Mouse (Mus musculus) activated CD4-positive, CD25-positive, alpha-beta regulatory T cell, adult 4 months (primary cell): ENCODE data around the gene Lbp. TPM values are rescaled to one million over a fixed set of nuclear protein-coding genes. Genes with fewer than 3 reads are reported as not detected.

ENCODE experiments used
- ATAC-seq: one replicate; pipeline ENCODE4 v1.8.0; 2017
- polyA plus RNA-seq, 2 experiments: library from polyadenylated mRNA; unstranded; fragments of 100-300 nt; shearing (Covaris generic); gene quantifications; one replicate each; pipeline ENCODE4 v1.2.1; 2017

The Lbp gene
- under 1 TPM; 0.37 to 0.41 TPM for polyA plus RNA-seq

DNA sequence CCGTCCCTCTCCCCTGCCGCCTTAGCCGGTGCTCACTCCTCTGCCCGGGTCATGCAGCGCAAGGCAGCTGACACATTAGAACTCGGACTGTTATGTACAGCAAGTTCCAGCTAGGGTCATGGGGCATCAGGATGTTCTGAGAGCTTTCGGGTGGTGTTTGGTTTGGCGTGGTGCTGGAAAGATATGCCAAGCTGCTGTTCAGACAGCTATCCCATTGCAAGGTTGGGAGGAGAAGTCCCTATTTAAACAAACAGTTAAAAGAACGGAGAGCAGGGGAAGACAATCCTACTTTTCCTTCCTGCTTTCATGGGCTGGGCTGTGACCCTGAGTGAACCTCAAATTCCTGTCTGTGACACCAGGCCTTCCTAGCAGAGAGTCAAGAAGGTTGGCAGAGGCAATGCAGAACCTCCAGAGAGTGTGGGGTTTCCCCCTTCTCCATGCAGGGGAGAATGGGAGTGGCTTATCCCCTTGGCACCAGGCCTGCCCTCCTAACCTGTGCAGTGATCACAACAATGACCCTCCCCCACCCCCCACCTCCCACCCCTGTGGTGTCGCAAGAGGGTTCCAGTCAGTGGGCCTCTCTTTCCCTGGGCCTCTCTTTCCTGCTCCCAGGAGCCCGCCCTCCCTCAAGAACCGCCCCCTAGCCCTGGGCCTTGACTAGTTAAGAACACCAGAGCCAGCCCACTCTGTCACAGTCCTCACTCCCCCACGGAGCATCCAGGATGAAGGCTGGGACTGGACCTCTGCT lies at the start of gene Lbp:
Lbp (plus strand) TSS at position 546 of the 748 bp plus-strand sequence.
- ATAC-seq: no peak

DNA sequence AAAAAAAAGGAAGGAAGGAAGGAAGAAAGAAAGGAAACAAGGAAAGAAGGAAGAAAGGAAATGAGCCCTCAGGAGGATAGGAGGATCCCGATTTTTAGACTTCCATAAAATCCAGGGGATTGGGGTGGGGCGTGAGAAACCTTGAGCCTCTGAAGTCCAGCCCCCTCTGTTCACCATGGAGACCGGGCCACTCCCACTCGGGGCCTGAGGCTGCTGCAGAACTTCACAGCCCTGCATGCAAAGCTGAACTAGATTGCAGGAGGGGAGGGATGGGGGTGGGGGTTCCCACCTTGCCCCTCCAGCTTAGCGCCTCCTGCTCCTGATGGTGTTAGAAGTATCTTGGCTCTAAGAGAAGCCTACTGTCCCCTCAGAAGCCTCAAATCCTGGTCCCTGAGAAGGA lies 49.4 kb upstream of the Lbp start:
- no peak for ATAC-seq

DNA sequence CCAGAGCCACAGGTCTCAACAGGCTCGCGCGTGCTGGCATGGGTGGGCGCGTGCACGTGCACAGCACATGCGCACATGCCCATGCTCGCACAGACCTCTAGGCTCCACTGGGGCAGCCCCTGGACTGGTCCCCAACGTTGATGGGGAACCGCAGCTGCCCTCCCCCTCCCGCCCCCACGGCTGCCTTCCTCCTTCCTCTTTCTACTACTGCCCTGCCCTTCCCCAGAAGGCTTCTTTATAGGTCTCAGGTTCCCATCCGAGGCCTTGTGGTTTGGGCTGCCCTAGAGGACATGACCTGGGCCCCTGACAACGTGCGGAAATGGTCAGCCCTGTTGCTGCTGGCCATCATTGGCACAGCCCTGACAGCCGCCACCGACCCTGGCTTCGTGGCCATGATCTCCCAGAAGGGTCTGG lies 48.3 kb upstream of the Lbp start, which contains the start of gene Bpi:
Bpi (plus strand) TSS at position 90 of the 414 bp plus-strand sequence.
- no peak for ATAC-seq

DNA sequence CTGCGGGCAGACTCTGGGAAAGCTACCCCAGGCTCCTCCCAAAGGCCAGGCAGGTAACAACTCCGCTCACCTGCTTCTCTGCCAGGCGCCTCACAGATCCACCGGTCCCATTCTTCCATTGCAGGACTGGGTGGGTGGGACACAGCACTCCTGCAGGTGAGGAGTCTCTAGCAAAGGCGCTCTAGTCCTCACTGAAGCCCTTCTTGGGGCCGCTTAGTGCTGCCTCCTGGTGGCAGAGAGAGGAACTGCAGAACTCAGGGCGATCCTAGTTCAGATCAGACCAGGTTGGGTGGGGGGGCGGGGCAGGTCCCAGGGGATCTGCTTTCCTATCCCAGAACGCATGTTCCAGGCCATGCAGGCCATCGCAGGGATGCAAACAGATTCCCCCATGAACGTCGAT lies 47.5 kb upstream of the Lbp start:
- ATAC-seq: no peak

DNA sequence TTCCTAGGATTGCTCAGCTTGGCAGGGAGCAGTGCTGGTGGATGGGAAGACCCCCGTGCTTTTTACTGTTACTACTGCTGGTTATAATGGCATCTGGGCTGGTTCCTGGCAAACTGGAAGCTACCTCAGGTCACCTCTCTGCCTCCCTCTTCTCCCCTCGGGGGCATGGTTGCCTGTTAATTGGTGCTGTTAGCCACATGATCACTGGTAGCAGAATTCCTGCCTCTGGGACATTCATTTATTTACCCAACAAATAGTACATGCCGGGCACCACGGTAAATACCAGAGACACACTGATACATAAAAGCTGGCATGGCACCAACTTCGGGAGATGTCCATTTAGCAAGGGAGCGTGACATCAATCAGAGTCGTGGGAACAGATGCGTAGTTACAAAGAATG lies 46.8 kb upstream of the Lbp start:
- no peak for ATAC-seq

DNA sequence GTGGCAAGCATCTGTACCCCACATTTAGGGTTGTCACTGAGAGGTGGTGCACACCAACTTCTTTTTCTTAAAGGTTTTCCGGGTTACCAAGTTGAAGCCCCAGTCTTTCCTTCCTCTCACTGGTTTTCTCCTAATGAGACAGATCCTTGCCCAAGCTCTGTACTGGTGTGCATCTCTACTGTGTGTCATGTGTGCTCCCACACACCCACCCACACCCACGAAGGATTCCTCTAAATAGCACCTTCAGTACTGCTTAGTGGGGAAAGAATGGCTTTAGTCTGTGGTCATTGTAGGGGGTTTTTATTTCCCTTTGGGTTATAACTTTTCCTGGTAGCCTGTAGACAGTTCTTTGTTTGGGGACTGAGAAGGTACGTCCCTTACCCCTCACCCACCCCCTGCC lies 41.4 kb upstream of the Lbp start:
- no peak for ATAC-seq

GRCm38 (mm10) chr2:158270017-158270416 lies 36.3 kb upstream of the Lbp start:
- no peak for ATAC-seq

DNA sequence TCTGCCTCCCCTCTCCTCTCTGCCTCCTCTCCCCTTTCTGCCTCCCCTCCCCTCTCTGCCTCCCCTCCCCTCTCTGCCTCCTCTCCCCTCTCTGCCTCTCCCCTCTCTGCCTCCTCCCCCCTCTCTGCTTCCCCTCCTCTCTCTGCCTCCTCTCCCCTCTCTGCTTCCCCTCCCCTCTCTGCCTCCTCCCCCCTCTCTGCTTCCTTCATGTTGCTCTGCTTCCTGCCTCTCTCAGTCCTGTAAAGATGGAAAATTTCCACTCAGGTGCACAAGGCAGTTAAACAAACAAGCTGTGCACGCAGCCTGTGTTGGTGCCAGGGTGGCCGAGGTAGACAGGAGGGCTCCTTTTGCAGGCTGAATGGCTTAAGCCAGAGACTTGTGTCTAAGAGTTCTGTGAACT lies 32.6 kb upstream of the Lbp start:
- no peak for ATAC-seq

DNA sequence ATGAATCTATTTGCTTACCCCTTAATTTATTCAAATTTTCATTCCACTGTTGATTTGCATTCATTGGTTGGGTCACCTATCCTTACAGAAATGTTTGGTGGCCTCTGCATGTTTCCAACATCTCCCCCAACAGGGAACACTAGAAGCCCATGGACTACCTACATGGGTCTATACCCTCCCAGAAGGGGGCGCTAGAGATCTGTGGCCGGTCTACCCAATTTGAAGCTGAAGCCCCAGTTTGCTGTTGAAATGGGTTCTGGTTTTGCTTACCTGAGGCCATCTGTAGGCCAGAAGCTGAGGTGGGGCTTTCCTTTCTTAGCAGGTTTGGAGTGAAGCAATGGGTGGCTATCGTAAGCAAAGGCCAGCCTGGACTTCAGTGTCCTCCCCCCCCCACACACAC lies 30.9 kb upstream of the Lbp start:
- ATAC-seq: no peak

DNA sequence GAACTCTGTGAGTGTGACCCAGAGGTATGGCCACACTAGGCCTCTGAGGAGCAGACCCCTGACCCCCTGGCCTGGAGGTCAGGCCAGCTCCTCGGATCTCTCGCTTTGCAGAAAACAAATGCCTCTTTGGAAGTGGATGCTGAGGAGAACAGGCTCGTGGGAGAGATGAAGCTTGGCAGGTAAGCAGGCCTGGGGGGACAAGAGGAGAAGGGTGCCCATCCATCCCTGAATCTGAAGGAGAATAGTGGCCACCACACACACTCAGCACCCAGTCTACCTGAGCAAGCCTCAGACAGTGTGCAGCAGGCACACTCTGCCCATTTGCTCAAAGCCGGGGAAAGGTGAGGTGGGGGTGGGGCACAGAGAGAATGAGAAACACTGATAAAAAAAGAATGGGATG lies 30.5 kb upstream of the Lbp start:
- no peak for ATAC-seq

GRCm38 (mm10) chr2:158276451-158276850 lies 29.8 kb upstream of the Lbp start:
- ATAC-seq: no peak

DNA sequence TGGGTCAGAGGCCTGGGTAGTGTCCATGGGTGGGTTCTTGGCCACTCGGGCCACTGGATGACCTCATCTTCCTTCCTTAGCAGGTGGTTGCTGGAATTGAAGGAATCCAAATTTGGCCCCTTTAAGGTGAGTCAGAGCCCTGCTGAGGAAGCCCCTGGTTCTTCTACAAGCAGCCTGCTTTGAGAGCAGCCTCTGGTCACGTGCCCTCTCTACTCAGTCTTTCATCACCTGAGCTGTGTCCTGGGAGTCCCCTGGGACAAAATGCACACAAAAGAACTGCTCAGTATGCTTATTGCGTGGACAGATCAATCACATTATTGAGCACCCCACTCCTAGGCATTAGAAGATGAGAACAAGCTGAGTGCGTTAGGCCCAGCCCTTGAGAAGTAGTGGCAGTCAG lies 29.4 kb upstream of the Lbp start:
- ATAC-seq: no peak

DNA sequence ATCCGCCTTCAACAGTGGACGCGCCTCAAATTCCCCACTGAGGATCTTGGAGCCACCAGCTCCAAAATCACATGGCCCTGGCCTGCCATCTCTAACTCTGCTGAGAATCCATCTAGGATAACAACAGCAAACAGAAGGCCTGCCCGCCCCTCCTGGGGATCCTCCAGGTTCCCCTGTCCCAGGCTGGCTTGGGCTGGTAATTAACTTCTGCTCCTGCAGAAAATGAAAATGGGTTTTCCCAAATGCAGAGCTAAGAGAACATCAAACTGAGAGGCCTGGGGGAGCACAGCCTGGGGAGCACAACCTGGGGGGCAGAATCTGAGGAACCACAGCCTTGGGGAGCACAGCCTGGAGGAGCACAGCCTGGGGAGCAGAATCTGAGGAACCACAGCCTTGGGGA lies 26.6 kb upstream of the Lbp start:
- ATAC-seq: no peak

GRCm38 (mm10) chr2:158281497-158282205 lies 24.6 kb upstream of the Lbp start:
- ATAC-seq: no peak

DNA sequence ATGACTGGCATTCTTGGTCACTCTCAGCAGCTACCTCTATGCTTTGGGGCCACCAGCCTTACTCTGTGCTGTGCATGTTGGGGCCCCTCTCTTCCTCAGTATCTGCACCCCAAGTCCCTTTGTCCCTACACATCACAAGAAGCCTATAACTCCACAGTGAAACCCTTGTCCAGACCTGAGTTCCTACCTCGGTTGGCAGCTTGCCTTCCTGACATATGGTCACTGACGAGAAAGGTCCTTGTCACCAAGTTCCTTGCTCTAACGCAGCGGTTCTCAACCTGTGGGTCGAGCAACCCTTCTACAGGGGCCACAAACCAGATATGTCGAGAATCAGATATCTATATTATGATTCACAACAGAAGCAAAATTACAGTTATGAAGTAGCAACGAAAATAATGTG lies 23.2 kb upstream of the Lbp start:
- ATAC-seq: no peak

DNA sequence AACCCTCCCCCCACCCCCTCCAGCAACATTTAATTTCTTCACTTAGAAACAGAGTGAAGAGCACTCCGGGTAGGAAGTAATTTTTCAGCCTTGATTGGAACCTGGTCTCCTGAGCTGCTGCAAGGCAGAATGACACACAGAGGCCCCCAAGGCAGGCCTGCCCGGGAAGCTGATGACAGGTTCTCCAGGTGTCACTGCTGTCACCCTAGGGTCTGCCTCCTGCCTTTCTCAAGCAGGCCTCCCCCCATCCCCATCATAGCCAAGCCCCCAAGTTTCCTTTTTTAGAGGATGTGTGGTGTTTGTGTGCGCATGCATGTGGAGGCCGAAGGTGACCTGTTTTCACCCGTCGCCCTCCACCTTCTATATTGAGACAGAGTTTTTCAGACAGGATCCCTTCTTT lies 22.5 kb upstream of the Lbp start:
- ATAC-seq: no peak

DNA sequence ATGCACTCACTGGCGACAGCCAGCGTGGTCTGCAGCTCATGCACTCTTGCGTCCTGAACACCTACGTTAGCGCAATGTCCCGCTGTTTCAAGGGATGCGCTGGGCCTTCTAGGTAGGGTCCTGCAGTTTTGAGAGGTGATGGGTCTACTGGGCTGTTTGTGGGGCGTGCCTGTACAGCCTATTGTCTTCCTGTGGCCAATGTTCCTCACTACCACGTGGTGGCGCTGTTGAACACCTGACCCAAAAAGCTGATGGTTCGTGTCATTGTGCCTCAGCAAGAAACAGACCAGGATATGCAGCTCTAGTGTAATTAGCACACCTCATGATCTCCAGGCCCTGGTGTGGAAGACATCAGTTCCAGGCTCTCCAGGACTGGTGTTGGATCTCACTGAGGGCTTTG lies 21.7 kb upstream of the Lbp start:
- peak; percentile 49 for ATAC-seq

DNA sequence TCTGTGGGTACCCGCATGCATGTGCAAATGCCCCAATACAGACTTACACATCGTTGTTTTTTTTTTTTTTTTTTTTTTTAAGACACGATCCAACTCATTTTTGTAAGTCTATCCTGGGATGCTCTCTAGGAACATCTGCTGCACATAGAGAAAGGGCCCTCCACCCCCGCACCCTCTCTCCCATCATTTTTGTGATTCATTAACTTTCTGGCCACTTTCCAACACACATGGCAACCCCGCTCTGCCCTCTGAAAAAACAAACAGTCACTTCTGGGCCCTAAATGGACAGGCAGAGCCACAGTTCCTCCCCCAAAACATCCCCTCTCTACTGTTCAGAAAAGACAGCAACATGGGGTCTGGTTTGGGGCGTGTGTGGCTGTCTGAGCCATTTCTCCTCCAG lies 20.6 kb upstream of the Lbp start:
- no peak for ATAC-seq

- ATAC-seq: no peak
These were observed 10.6 kb upstream of the Lbp start for GRCm38 (mm10) chr2:158295700-158296099.

GRCm38 (mm10) chr2:158299203-158299602 lies 7.1 kb upstream of the Lbp start:
- ATAC-seq: no peak

- no peak for ATAC-seq
These were observed 6.6 kb upstream of the Lbp start for GRCm38 (mm10) chr2:158299731-158300130.

DNA sequence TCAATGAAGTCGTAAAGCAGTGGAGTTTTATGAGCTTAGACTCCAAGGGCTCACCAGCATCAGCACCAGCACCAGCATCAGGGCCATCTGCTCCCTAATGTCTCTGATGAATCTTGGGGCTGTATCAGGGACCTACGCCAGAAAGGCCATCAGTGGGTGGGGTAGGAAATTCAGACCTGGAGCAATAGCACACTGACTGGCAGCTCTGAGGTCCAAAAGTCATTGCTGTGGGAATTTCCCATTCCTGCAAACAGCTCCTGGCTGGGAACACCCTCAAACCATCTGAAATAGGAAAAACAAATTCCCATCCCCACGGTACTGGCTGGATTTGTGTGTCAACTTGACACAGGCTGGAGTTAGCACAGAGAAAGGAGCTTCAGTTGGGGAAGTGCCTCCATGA lies 3.5 kb upstream of the Lbp start:
- no peak for ATAC-seq

- ATAC-seq: no peak
These were observed 380 bp downstream of the Lbp start for GRCm38 (mm10) chr2:158306696-158307049.

DNA sequence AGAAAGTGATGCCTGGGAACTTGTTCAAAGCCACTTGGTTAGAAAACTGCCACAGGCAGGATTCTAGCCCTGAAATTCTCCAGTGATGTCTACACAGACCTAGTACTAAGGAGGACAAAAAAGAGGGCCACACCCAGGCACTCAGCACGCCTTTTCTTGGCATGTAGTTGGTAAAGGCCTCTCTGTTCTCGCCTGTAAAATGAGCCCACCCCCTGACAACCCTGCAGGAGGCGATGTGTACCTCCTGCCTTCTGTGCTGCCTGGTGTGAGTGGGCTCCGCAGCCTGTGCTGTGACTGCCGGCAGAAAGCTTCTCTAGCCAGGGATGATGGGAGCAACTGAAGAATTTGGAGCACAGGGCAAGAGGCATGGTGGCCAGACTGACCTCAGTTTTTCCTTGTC lies 2.0 kb downstream of the Lbp start:
- ATAC-seq: no peak

DNA sequence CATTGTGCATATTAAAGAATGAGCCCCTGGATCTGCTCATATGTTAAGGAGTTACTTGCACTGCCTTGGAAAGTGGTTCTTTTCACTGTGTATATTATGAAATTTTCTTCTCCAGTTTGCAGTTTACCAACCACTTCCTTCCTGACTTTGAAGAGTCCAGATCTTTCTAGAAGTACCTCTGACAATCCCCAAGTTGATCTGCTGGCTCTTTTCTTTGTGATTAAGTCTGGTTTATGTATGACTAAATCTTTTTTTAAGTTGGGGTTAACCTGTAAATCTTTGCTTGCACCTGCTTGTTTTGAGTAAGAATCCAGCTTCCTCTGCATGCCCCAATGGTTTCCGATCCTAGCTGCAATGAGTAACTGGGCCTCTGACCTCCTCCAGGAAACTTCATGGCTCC lies 6.8 kb downstream of the Lbp start:
- peak; percentile 28 for ATAC-seq
